Mouse (Mus musculus) kidney, adult 9 months (tissue): ENCODE measurements around the gene Umodl1.
A peak's percentile ranks its signal among the peaks of the same experiment; 100 is the strongest.

Experiments used
- DNase-seq: peaks from one replicate; pipeline ENCODE4 v3.0.0; 2022

Umodl1 gene

GRCm38 (mm10) chr17:31000897-31001296 lies 46.5 kb downstream of the Umodl1 start:
- no peak for DNase-seq

GRCm38 (mm10) chr17:31002613-31003012 lies 48.2 kb downstream of the Umodl1 start:
- DNase-seq = no peak

- DNase-seq = no peak
Observed at GRCm38 (mm10) chr17:31005284-31005683, 50.8 kb downstream of the Umodl1 start.

GRCm38 (mm10) chr17:31007357-31007756 lies 52.9 kb downstream of the Umodl1 start:
- no peak for DNase-seq

GRCm38 (mm10) chr17:31008416-31008815 lies 54.0 kb downstream of the Umodl1 start:
- DNase-seq = no peak

GRCm38 (mm10) chr17:31011551-31012394 lies 57.3 kb downstream of the Umodl1 start:
- DNase-seq = peak; percentile 24

GRCm38 (mm10) chr17:31018267-31018666 lies 63.8 kb downstream of the Umodl1 start:
- DNase-seq = peak; percentile 64

GRCm38 (mm10) chr17:31019505-31019904 lies 65.1 kb downstream of the Umodl1 start:
- DNase-seq = peak; percentile 67

- no peak for DNase-seq
Observed at GRCm38 (mm10) chr17:31020078-31020477, 65.6 kb downstream of the Umodl1 start.

GRCm38 (mm10) chr17:31021276-31021675 lies 66.8 kb downstream of the Umodl1 start:
- no peak for DNase-seq

GRCm38 (mm10) chr17:31024125-31024781 lies 69.8 kb downstream of the Umodl1 start:
- DNase-seq = no peak

GRCm38 (mm10) chr17:31024782-31025125 lies 70.3 kb downstream of the Umodl1 start:
- no peak for DNase-seq

- no peak for DNase-seq
Observed at GRCm38 (mm10) chr17:31026986-31027385, 72.5 kb downstream of the Umodl1 start.

- DNase-seq = no peak
Observed at GRCm38 (mm10) chr17:31027723-31028122, 73.3 kb downstream of the Umodl1 start.

- no peak for DNase-seq
Observed at GRCm38 (mm10) chr17:31028821-31029370, 74.5 kb downstream of the Umodl1 start.

- DNase-seq = no peak
Observed at GRCm38 (mm10) chr17:31029407-31029806, 75.0 kb downstream of the Umodl1 start.

GRCm38 (mm10) chr17:31032341-31032740 lies 77.9 kb downstream of the Umodl1 start:
- no peak for DNase-seq

- no peak for DNase-seq
Observed at GRCm38 (mm10) chr17:31033251-31033650, 78.8 kb downstream of the Umodl1 start.

GRCm38 (mm10) chr17:31034165-31034564 lies 79.7 kb downstream of the Umodl1 start:
- DNase-seq = no peak

GRCm38 (mm10) chr17:31034674-31035356 lies 80.4 kb downstream of the Umodl1 start:
- no peak for DNase-seq

- no peak for DNase-seq
Observed at GRCm38 (mm10) chr17:31036168-31036876, 81.9 kb downstream of the Umodl1 start.

- no peak for DNase-seq
Observed at GRCm38 (mm10) chr17:31037331-31037730, 82.9 kb downstream of the Umodl1 start.

- no peak for DNase-seq
Observed at GRCm38 (mm10) chr17:31038381-31038780, 83.9 kb downstream of the Umodl1 start.
